Comparison of ENCODE assay signal across 8 mouse cellular contexts in genomic region chr9:77545068-77545421, GRCm38 (mm10). TPM values are rescaled to one million over a fixed set of nuclear protein-coding genes. Genes with fewer than 3 reads are reported as not detected.
DNase-seq lines count a peak whose midpoint lies in the region; ATAC-seq and TF ChIP-seq lines count a peak whose summit lies in the region.

No protein-coding gene starts in this region.

- H3ac ChIP-seq in myocyte (ENCODE audit: control insufficient read depth, insufficient read length): peak overlapping the region; percentile 55

- no peak for TF ChIP-seq CTCF in left cerebral cortex, adult 2 months (IDR thresholded peaks at IDR 0.05)

- 0 out of 2 replicates have a peak, but pooled peaks have one; percentile 33 for ATAC-seq in embryonic facial prominence, embryonic 13.5 days (ENCODE audit: insufficient number of reproducible peaks, insufficient read depth, low FRiP score, low TSS enrichment, low read depth)
- no peak for ATAC-seq in intestine, embryonic 14.5 days (replicated peaks; ENCODE audit: low FRiP score, low TSS enrichment, low read depth)

- peak overlapping the region; percentile 28; the same call in 1 of the 2 replicates for H3K27ac ChIP-seq in left cerebral cortex, adult 2 months
- H3K27ac ChIP-seq in embryonic facial prominence, embryonic 13.5 days: peak overlapping the region; percentile 90
- H3K27ac ChIP-seq in intestine, embryonic 14.5 days (ENCODE audit: low read depth): peak overlapping the region; percentile 74; the same call in 1 of the 2 replicates

- no peak for TF ChIP-seq POLR2A in myocyte (IDR thresholded peaks at IDR 0.05; ENCODE audit: insufficient read length, low read depth)

- peaks cover 28% of the 10 kb centered on the region for H3K4me1 ChIP-seq in embryonic facial prominence, embryonic 13.5 days
- peaks cover 6% of the 10 kb centered on the region for H3K4me1 ChIP-seq in intestine, embryonic 14.5 days (replicated peaks; ENCODE audit: control insufficient read depth, insufficient read depth, low read length)

- peak overlapping the region; percentile 68 for H3K4me3 ChIP-seq in left cerebral cortex, adult 2 months
- peak overlapping the region; percentile 78 for H3K4me3 ChIP-seq in embryonic facial prominence, embryonic 13.5 days
- H3K4me3 ChIP-seq in intestine, embryonic 14.5 days (ENCODE audit: low read depth, low read length): peak overlapping the region; percentile 76
- H3K4me3 ChIP-seq in myocyte: peak overlapping the region; percentile 70

- H3K9ac ChIP-seq in embryonic facial prominence, embryonic 13.5 days: peak overlapping the region; percentile 87
- H3K9ac ChIP-seq in intestine, embryonic 14.5 days (ENCODE audit: low read length): peak overlapping the region; percentile 74

- DNase-seq in left cerebral cortex, adult 2 months (ENCODE audit: extremely low spot score in 1 of 2, low spot score in 2 of 2): no peak
- no peak for DNase-seq in left cerebral cortex, adult 11 months (ENCODE audit: low spot score)
- no peak for DNase-seq in intestine, embryonic 14.5 days (ENCODE audit: low spot score)
- DNase-seq in ovary, postnatal 10 days (ENCODE audit: low spot score): no peak
- DNase-seq in gastrocnemius, adult 8-10 months (ENCODE audit: low spot score in 2 of 2): no peak
- no peak for DNase-seq in layer of hippocampus, adult 8-10 months (ENCODE audit: low spot score in 2 of 2)

- WGBS in embryonic facial prominence, embryonic 13.5 days: under 1% methylated on average over 17 of the region's 17 CpGs
- WGBS in intestine, embryonic 14.5 days: under 1% methylated on average over 17 of the region's 17 CpGs

- H3K36me3 ChIP-seq in embryonic facial prominence, embryonic 13.5 days: no peaks in the 10 kb centered on the region
- no peaks in the 10 kb centered on the region for H3K36me3 ChIP-seq in intestine, embryonic 14.5 days (ENCODE audit: control insufficient read depth, insufficient read depth, low read length)
- H3K36me3 ChIP-seq in myocyte (ENCODE audit: control insufficient read depth, insufficient read depth): no peaks in the 10 kb centered on the region

- H3K27me3 ChIP-seq in embryonic facial prominence, embryonic 13.5 days: no peaks in the 10 kb centered on the region
- H3K27me3 ChIP-seq in intestine, embryonic 14.5 days (replicated peaks; ENCODE audit: control insufficient read depth, insufficient read depth, low read length): no peaks in the 10 kb centered on the region
- H3K27me3 ChIP-seq in myocyte (ENCODE audit: control insufficient read depth, insufficient read depth, insufficient read length): no peaks in the 10 kb centered on the region

- intact Hi-C loops in left cerebral cortex, adult 2 months (cut with DNase I): loop anchor here (5.0 kb wide), 1 partner anchor 207 kb away; the partner anchor contains the start of gene Gclc

- H3K4me2 ChIP-seq in embryonic facial prominence, embryonic 13.5 days: peak overlapping the region; percentile 98
- peak overlapping the region; percentile 86 for H3K4me2 ChIP-seq in intestine, embryonic 14.5 days (ENCODE audit: low read length)
- peak overlapping the region; percentile 93 for H3K4me2 ChIP-seq in myocyte (ENCODE audit: low read depth)

- no peaks in the 10 kb centered on the region for H3K79me2 ChIP-seq in myocyte (ENCODE audit: control insufficient read depth, insufficient read depth)

- no peaks in the 10 kb centered on the region for H3K9me3 ChIP-seq in embryonic facial prominence, embryonic 13.5 days
- no peaks in the 10 kb centered on the region for H3K9me3 ChIP-seq in intestine, embryonic 14.5 days (ENCODE audit: control insufficient read depth, low read length)

TF ChIP-seq in myocyte, 11 proteins besides CTCF, POLR2A, EP300 and RAD21:
- TF ChIP-seq MYOG (IDR thresholded peaks at IDR 0.05; ENCODE audit: control insufficient read depth in 1 of 3, insufficient read depth in 1 of 3, insufficient read length in 2 of 3, low read depth in 2 of 3): no peak
- TF ChIP-seq MYOD1 (IDR thresholded peaks at IDR 0.05; ENCODE audit: control insufficient read depth in 1 of 3, insufficient read length in 2 of 3, low read depth in 2 of 3): no peak
- TF ChIP-seq SRF (IDR thresholded peaks at IDR 0.05; ENCODE audit: control insufficient read depth, insufficient read length, low read depth): no peak
- TF ChIP-seq REST (IDR thresholded peaks at IDR 0.05; ENCODE audit: insufficient read depth, insufficient read length): no peak
- TF ChIP-seq MAX (IDR thresholded peaks at IDR 0.05; ENCODE audit: low read depth): no peak
- no peak for TF ChIP-seq CEBPB (IDR thresholded peaks at IDR 0.05; ENCODE audit: insufficient read depth, poor library complexity, severe bottlenecking)
- no peak for TF ChIP-seq E2F4 (IDR thresholded peaks at IDR 0.05; ENCODE audit: insufficient read depth)
- TF ChIP-seq USF1 (IDR thresholded peaks at IDR 0.05; ENCODE audit: low read depth): no peak
- no peak for TF ChIP-seq POLR2AphosphoS2 (IDR thresholded peaks at IDR 0.05; ENCODE audit: insufficient read length, low read depth)
- TF ChIP-seq TCF3 (IDR thresholded peaks at IDR 0.05; ENCODE audit: insufficient read length, low read depth): no peak
- TF ChIP-seq TCF12 (IDR thresholded peaks at IDR 0.05; ENCODE audit: insufficient read depth, poor library complexity, severe bottlenecking): no peak

RNA-seq across cellular contexts. Expression of gene Lrrc1, which starts 0.4 kb away (rescaled TPM):
- total RNA-seq in left cerebral cortex, adult 2 months (2021): 1 to 10 TPM; 5.7 to 6.1 TPM
- polyA plus RNA-seq in embryonic facial prominence, embryonic 13.5 days (2015; fragmentation: Nextera tagmentation; extraction: Ambion mirVana): 15.7 and 16.5 TPM in 2 replicates
- polyA plus RNA-seq in intestine, embryonic 14.5 days (2014; fragmentation: Nextera tagmentation; extraction: Ambion mirVana): 14.2 and 14.6 TPM in 2 replicates
- 10.4 TPM for polyA plus RNA-seq in myocyte (2012; fragmentation: generic; extraction: Trizol)
- total RNA-seq in gastrocnemius, adult 8-10 months (2022): 1 to 10 TPM in 2 of 4 experiments, under 1 TPM in 2; 0.58 to 1.7 (median 0.93) TPM
- 1 to 10 TPM; 5.7 to 9.2 (median 7.9) TPM for total RNA-seq in layer of hippocampus, adult 8-10 months (2022)

Comparison
In these comparisons a context has a peak if more than half of its experiments do, and no peak if none do; other contexts are left out.
1. H3K27ac ChIP-seq: peak in every context shown above with its lines; median percentile 90 in embryonic facial prominence, embryonic 13.5 days; 74 in intestine, embryonic 14.5 days; 28 in left cerebral cortex, adult 2 months.